Mouse (Mus musculus) hindbrain, embryonic 12.5 days (tissue): ENCODE measurements around the gene Cnot11. TPM values are rescaled to one million over a fixed set of nuclear protein-coding genes. Genes with fewer than 3 reads are reported as not detected.
A peak's percentile ranks its signal among the peaks of the same experiment; 100 is the strongest.

Experiments used
- ATAC-seq: fragments of 200-750 bp; cut with Nextera tagmentation; 2 replicates; pipeline ENCODE4 v1.8.0; 2017; ENCODE audit warnings: moderate TSS enrichment; ENCODE audit not compliant: low FRiP score
- H3K27ac ChIP-seq: fragments of 300-500 bp; sonication (generic); 2 replicates; pipeline ENCODE4 v1.5.1; 2016; ENCODE audit warnings: mild to moderate bottlenecking
- H3K27me3 ChIP-seq: fragments of 300-500 bp; sonication (generic); 2 replicates; pipeline ENCODE4 v1.6.1; 2016; ENCODE audit warnings: mild to moderate bottlenecking
- H3K36me3 ChIP-seq: fragments of 300-500 bp; sonication (generic); 2 replicates; pipeline ENCODE4 v1.6.1; 2016; ENCODE audit warnings: mild to moderate bottlenecking
- H3K4me1 ChIP-seq: fragments of 300-500 bp; sonication (generic); 2 replicates; pipeline ENCODE4 v1.6.1; 2016
- H3K4me2 ChIP-seq: fragments of 300-500 bp; sonication (generic); replicated peaks from 2 replicates; pipeline ENCODE4 v1.6.1; 2016; ENCODE audit warnings: mild to moderate bottlenecking
- H3K4me3 ChIP-seq: fragments of 300-500 bp; sonication (generic); 2 replicates; pipeline ENCODE4 v1.5.1; 2016; ENCODE audit warnings: mild to moderate bottlenecking
- H3K9ac ChIP-seq: fragments of 300-500 bp; sonication (generic); 2 replicates; pipeline ENCODE4 v1.6.1; 2016; ENCODE audit warnings: mild to moderate bottlenecking, moderate library complexity
- H3K9me3 ChIP-seq: fragments of 300-500 bp; sonication (generic); replicated peaks from 2 replicates; pipeline ENCODE4 v1.6.1; 2016; ENCODE audit warnings: mild to moderate bottlenecking
- WGBS: fragments of 180-500 bp; shearing (Covaris S2); methylation state at CpG from one replicate; pipeline ENCODE4 v1.1.7; 2016; 5-methylcytosine and 5-hydroxymethylcytosine counted together
- polyA plus RNA-seq: library from polyadenylated mRNA; unstranded; fragments of >200 nt; fragmentation: Nextera tagmentation; extraction: Ambion mirVana; gene quantifications from 2 replicates; pipeline ENCODE4 v1.2.1, GENCODE M21; 2016

The Cnot11 gene
- polyA plus RNA-seq, 1 experiment from 2014 or later, result 28.7 TPM

GRCm38 (mm10) chr1:39515303-39515991 lies 19.3 kb upstream of the Cnot11 start:
- Histone ChIP-seq H3K4me3 (no peak overlapping the region), H3K4me2 (no peak overlapping the region), H3K36me3 (no peaks in the 10 kb centered on the region), H3K9ac (peak overlapping the region; percentile 13; the same call in 1 of the 2 replicates), H3K4me1 (no peaks in the 10 kb centered on the region), H3K27ac (no peak overlapping the region), H3K9me3 (no peaks in the 10 kb centered on the region), H3K27me3 (no peaks in the 10 kb centered on the region)
- no peak for ATAC-seq
- WGBS, result 88% methylated on average over 10 of the region's 10 CpGs

- Histone ChIP-seq H3K9me3 (no peaks in the 10 kb centered on the region), H3K9ac (no peak overlapping the region), H3K27me3 (no peaks in the 10 kb centered on the region), H3K4me3 (no peak overlapping the region), H3K36me3 (no peaks in the 10 kb centered on the region), H3K4me2 (no peak overlapping the region), H3K4me1 (no peaks in the 10 kb centered on the region), H3K27ac (no peak overlapping the region)
- no peak for ATAC-seq
- 93% methylated on average over 7 of the region's 7 CpGs for WGBS
Measured at GRCm38 (mm10) chr1:39521326-39521725, 13.5 kb upstream of the Cnot11 start.

GRCm38 (mm10) chr1:39522519-39522918 lies 12.3 kb upstream of the Cnot11 start:
- no peaks in the 10 kb centered on the region for H3K27me3 ChIP-seq
- no peak overlapping the region for H3K27ac ChIP-seq
- no peaks in the 10 kb centered on the region for H3K36me3 ChIP-seq
- no peak for ATAC-seq
- 33% methylated on average over 5 of the region's 5 CpGs for WGBS
- H3K4me2 ChIP-seq, result no peak overlapping the region
- H3K4me1 ChIP-seq, result no peaks in the 10 kb centered on the region
- no peaks in the 10 kb centered on the region for H3K9me3 ChIP-seq
- H3K4me3 ChIP-seq, result no peak overlapping the region
- H3K9ac ChIP-seq, result no peak overlapping the region

GRCm38 (mm10) chr1:39525763-39526162 lies 9.0 kb upstream of the Cnot11 start:
- Histone ChIP-seq H3K36me3 (no peaks in the 10 kb centered on the region), H3K9me3 (no peaks in the 10 kb centered on the region), H3K27ac (no peak overlapping the region), H3K9ac (no peak overlapping the region), H3K4me2 (no peak overlapping the region), H3K27me3 (no peaks in the 10 kb centered on the region), H3K4me1 (no peaks in the 10 kb centered on the region), H3K4me3 (no peak overlapping the region)
- WGBS, result 83% methylated on average over 7 of the region's 7 CpGs
- ATAC-seq, result no peak

GRCm38 (mm10) chr1:39526371-39527167 lies 8.2 kb upstream of the Cnot11 start:
- no peaks in the 10 kb centered on the region for H3K27me3 ChIP-seq
- H3K4me1 ChIP-seq, result no peaks in the 10 kb centered on the region
- no peak overlapping the region for H3K4me2 ChIP-seq
- WGBS, result 89% methylated on average over 9 of the region's 9 CpGs
- no peak overlapping the region for H3K27ac ChIP-seq
- H3K36me3 ChIP-seq, result no peaks in the 10 kb centered on the region
- H3K9me3 ChIP-seq, result no peaks in the 10 kb centered on the region
- H3K4me3 ChIP-seq, result no peak overlapping the region
- no peak for ATAC-seq
- no peak overlapping the region for H3K9ac ChIP-seq

- H3K4me3 ChIP-seq, result no peak overlapping the region
- 10% methylated on average over 7 of the region's 7 CpGs for WGBS
- no peaks in the 10 kb centered on the region for H3K27me3 ChIP-seq
- no peaks in the 10 kb centered on the region for H3K4me1 ChIP-seq
- no peak overlapping the region for H3K4me2 ChIP-seq
- H3K36me3 ChIP-seq, result no peaks in the 10 kb centered on the region
- peak; percentile 38; the same call in 1 of the 2 replicates for ATAC-seq
- H3K9me3 ChIP-seq, result no peaks in the 10 kb centered on the region
- no peak overlapping the region for H3K9ac ChIP-seq
- H3K27ac ChIP-seq, result no peak overlapping the region
Measured at GRCm38 (mm10) chr1:39527432-39527831, 7.4 kb upstream of the Cnot11 start.

- no peak overlapping the region for H3K9ac ChIP-seq
- 53% methylated on average over 6 of the region's 6 CpGs for WGBS
- H3K4me2 ChIP-seq, result no peak overlapping the region
- no peak for ATAC-seq
- no peaks in the 10 kb centered on the region for H3K4me1 ChIP-seq
- no peak overlapping the region for H3K4me3 ChIP-seq
- H3K9me3 ChIP-seq, result no peaks in the 10 kb centered on the region
- H3K27me3 ChIP-seq, result no peaks in the 10 kb centered on the region
- no peak overlapping the region for H3K27ac ChIP-seq
- H3K36me3 ChIP-seq, result no peaks in the 10 kb centered on the region
Measured at GRCm38 (mm10) chr1:39528319-39528718, 6.5 kb upstream of the Cnot11 start.

- Histone ChIP-seq H3K27ac (no peak overlapping the region), H3K4me3 (no peak overlapping the region), H3K9ac (no peak overlapping the region), H3K4me2 (no peak overlapping the region), H3K9me3 (no peaks in the 10 kb centered on the region), H3K27me3 (no peaks in the 10 kb centered on the region), H3K4me1 (peaks cover 5% of the 10 kb centered on the region; the same call in 1 of the 2 replicates), H3K36me3 (no peaks in the 10 kb centered on the region)
- ATAC-seq, result 0 out of 2 replicates have a peak, but pooled peaks have one; percentile 16
- WGBS, result 40% methylated on average over 13 of the region's 13 CpGs
Measured at GRCm38 (mm10) chr1:39530258-39530943, 4.4 kb upstream of the Cnot11 start.

- WGBS, result 71% methylated on average over 4 of the region's 4 CpGs
- Histone ChIP-seq H3K4me1 (peaks cover 5% of the 10 kb centered on the region; the same call in 1 of the 2 replicates), H3K9ac (no peak overlapping the region), H3K4me3 (no peak overlapping the region), H3K27ac (no peak overlapping the region), H3K9me3 (no peaks in the 10 kb centered on the region), H3K4me2 (no peak overlapping the region), H3K36me3 (no peaks in the 10 kb centered on the region), H3K27me3 (no peaks in the 10 kb centered on the region)
- ATAC-seq, result no peak
Measured at GRCm38 (mm10) chr1:39531036-39531435, 3.8 kb upstream of the Cnot11 start.

GRCm38 (mm10) chr1:39533917-39534316 lies 875 bp upstream of the Cnot11 start:
- peaks cover 19% of the 10 kb centered on the region for H3K4me1 ChIP-seq
- no peaks in the 10 kb centered on the region for H3K9me3 ChIP-seq
- no peak overlapping the region for H3K9ac ChIP-seq
- H3K27ac ChIP-seq, result no peak overlapping the region
- ATAC-seq, result no peak
- H3K27me3 ChIP-seq, result no peaks in the 10 kb centered on the region
- no peak overlapping the region for H3K4me3 ChIP-seq
- H3K36me3 ChIP-seq, result peaks cover 12% of the 10 kb centered on the region
- 25% methylated on average over 3 of the region's 3 CpGs for WGBS
- H3K4me2 ChIP-seq, result no peak overlapping the region

GRCm38 (mm10) chr1:39535515-39536311 lies 921 bp downstream of the Cnot11 start:
- H3K4me1 ChIP-seq, result peaks cover 19% of the 10 kb centered on the region
- H3K27me3 ChIP-seq, result no peaks in the 10 kb centered on the region
- H3K36me3 ChIP-seq, result peaks cover 30% of the 10 kb centered on the region

More at GRCm38 (mm10) chr1:39535515-39536311, 921 bp downstream of the Cnot11 start:
- Histone ChIP-seq H3K4me3 (peak overlapping the region; percentile 82), H3K4me2 (peak overlapping the region; percentile 92), H3K27ac (peak overlapping the region; percentile 85), H3K9me3 (peaks cover 8% of the 10 kb centered on the region; the same call in 1 of the 2 replicates), H3K9ac (peak overlapping the region; percentile 97)
- WGBS, result under 1% methylated on average over 97 of the region's 100 CpGs
- ATAC-seq, result peak; percentile 92
